Mouse (Mus musculus) intestine, embryonic 14.5 days (tissue): ENCODE results near the gene Unc13d. TPM values are rescaled to one million over a fixed set of nuclear protein-coding genes. Genes with fewer than 3 reads are reported as not detected.
"Not testable (repeated sequence)": the region's sequence is repeated elsewhere in the genome, so short reads cannot be mapped to it uniquely, and the experiment has no call there.

Experiments
- ATAC-seq: fragments of 200-750 bp; cut with Nextera tagmentation; replicated peaks from 2 replicates; pipeline ENCODE4 v1.8.0; 2017; ENCODE audit warnings: low read depth, moderate number of reproducible peaks, moderate TSS enrichment, moderate library complexity; ENCODE audit not compliant: low FRiP score, low TSS enrichment
- DNase-seq: peaks from one replicate; pipeline ENCODE4 v3.0.0-alpha.2; 2018; ENCODE audit warnings: low spot score
- H3K27ac ChIP-seq: fragments of 300-500 bp; sonication (generic); 2 replicates; pipeline ENCODE4 v1.5.1; 2014; ENCODE audit warnings: low read depth, mild to moderate bottlenecking, control low read depth
- H3K27me3 ChIP-seq: fragments of 300-500 bp; sonication (generic); replicated peaks from 2 replicates; pipeline ENCODE4 v1.6.1; 2014; ENCODE audit warnings: low read length, control low read depth; ENCODE audit not compliant: control insufficient read depth, insufficient read depth
- H3K36me3 ChIP-seq: fragments of 300-500 bp; sonication (generic); 2 replicates; pipeline ENCODE4 v1.6.1; 2014; ENCODE audit warnings: low read length, control low read depth; ENCODE audit not compliant: control insufficient read depth, insufficient read depth
- H3K4me1 ChIP-seq: fragments of 300-500 bp; sonication (generic); replicated peaks from 2 replicates; pipeline ENCODE4 v1.6.1; 2014; ENCODE audit warnings: low read length, control low read depth, mixed read lengths; ENCODE audit not compliant: control insufficient read depth, insufficient read depth
- H3K4me2 ChIP-seq: fragments of 300-500 bp; sonication (generic); 2 replicates; pipeline ENCODE4 v1.6.1; 2014; ENCODE audit warnings: low read length
- H3K4me3 ChIP-seq: fragments of 300-500 bp; sonication (generic); 2 replicates; pipeline ENCODE4 v1.5.1; 2014; ENCODE audit warnings: low read depth, low read length, control low read depth, mixed read lengths
- H3K9ac ChIP-seq: fragments of 300-500 bp; sonication (generic); 2 replicates; pipeline ENCODE4 v1.6.1; 2014; ENCODE audit warnings: mild to moderate bottlenecking, low read length
- H3K9me3 ChIP-seq: fragments of 300-500 bp; sonication (generic); 2 replicates; pipeline ENCODE4 v1.6.1; 2016; ENCODE audit warnings: low read length, control low read depth; ENCODE audit not compliant: control insufficient read depth
- WGBS: fragments of 180-500 bp; shearing (Covaris S2); extraction: QIAGEN DNeasy Blood & Tissue Kit; methylation state at CpG from one replicate; pipeline ENCODE4 v1.1.7; 2014; 5-methylcytosine and 5-hydroxymethylcytosine counted together
- polyA plus RNA-seq: library from polyadenylated mRNA; unstranded; fragments of >200 nt; fragmentation: Nextera tagmentation; extraction: Ambion mirVana; gene quantifications from 2 replicates; pipeline ENCODE4 v1.2.1, GENCODE M21; 2014

Gene Unc13d
- polyA plus RNA-seq, 1 experiment from 2014 or later = 3.5 TPM

GRCm38 (mm10) chr11:116021328-116022220, 56.2 kb downstream of the Unc13d start:
- Histone ChIP-seq H3K36me3 (peaks cover 20% of the 10 kb centered on the region), H3K4me3 (peak overlapping the region; percentile 42), H3K9me3 (no peaks in the 10 kb centered on the region), H3K9ac (no peak overlapping the region), H3K27ac (no peak overlapping the region), H3K27me3 (no peaks in the 10 kb centered on the region), H3K4me2 (peak overlapping the region; percentile 71), H3K4me1 (peaks cover 5% of the 10 kb centered on the region; the same call in 1 of the 2 replicates)
- WGBS = 72% methylated on average over 6 of the region's 6 CpGs
- DNase-seq (peak; percentile 67), ATAC-seq (no peak)

GRCm38 (mm10) chr11:116020519-116020922, 57.2 kb downstream of the Unc13d start:
- H3K27me3 ChIP-seq = no peaks in the 10 kb centered on the region
- H3K36me3 ChIP-seq = peaks cover 20% of the 10 kb centered on the region
- DNase-seq (peak; percentile 71), ATAC-seq (no peak)
- H3K9me3 ChIP-seq = no peaks in the 10 kb centered on the region
- peaks cover 5% of the 10 kb centered on the region; the same call in 1 of the 2 replicates for H3K4me1 ChIP-seq
- no peak overlapping the region for H3K27ac ChIP-seq
- WGBS = 51% methylated on average over 1 of the region's 1 CpGs
- no peak overlapping the region for H3K4me2 ChIP-seq
- no peak overlapping the region for H3K4me3 ChIP-seq
- no peak overlapping the region for H3K9ac ChIP-seq

- H3K9ac ChIP-seq = no peak overlapping the region
- H3K27ac ChIP-seq = no peak overlapping the region
- no peaks in the 10 kb centered on the region for H3K27me3 ChIP-seq
- DNase-seq (peak; percentile 81), ATAC-seq (no peak)
- 80% methylated on average over 2 of the region's 2 CpGs for WGBS
- no peaks in the 10 kb centered on the region for H3K9me3 ChIP-seq
- no peak overlapping the region for H3K4me3 ChIP-seq
- H3K36me3 ChIP-seq = peaks cover 20% of the 10 kb centered on the region
- no peak overlapping the region for H3K4me2 ChIP-seq
- peaks cover 5% of the 10 kb centered on the region; the same call in 1 of the 2 replicates for H3K4me1 ChIP-seq
Measured at GRCm38 (mm10) chr11:116019976-116020411, 57.8 kb downstream of the Unc13d start.

- Histone ChIP-seq H3K9me3 (no peaks in the 10 kb centered on the region), H3K4me3 (no peak overlapping the region), H3K27me3 (no peaks in the 10 kb centered on the region), H3K36me3 (peaks cover 20% of the 10 kb centered on the region), H3K4me2 (no peak overlapping the region), H3K4me1 (0 out of 2 replicates have a peak, but pooled peaks cover 5% of the 10 kb centered on the region), H3K27ac (no peak overlapping the region), H3K9ac (no peak overlapping the region)
- ATAC-seq = no peak
- peak; percentile 65 for DNase-seq
- 52% methylated on average over 1 of the region's 1 CpGs for WGBS
Measured at GRCm38 (mm10) chr11:116019360-116019791, 58.4 kb downstream of the Unc13d start.

GRCm38 (mm10) chr11:116018867-116019266, 58.9 kb downstream of the Unc13d start:
- WGBS = 90% methylated on average over 4 of the region's 4 CpGs
- not testable (repeated sequence) for ATAC-seq

GRCm38 (mm10) chr11:116018106-116018505, 59.7 kb downstream of the Unc13d start:
- WGBS = 29% methylated on average over 6 of the region's 6 CpGs

More at GRCm38 (mm10) chr11:116018867-116019266, 58.9 kb downstream of the Unc13d start:
- not testable (repeated sequence) for DNase-seq, H3K27ac ChIP-seq, H3K9me3 ChIP-seq, H3K9ac ChIP-seq, H3K27me3 ChIP-seq, H3K4me3 ChIP-seq, H3K4me1 ChIP-seq, H3K4me2 ChIP-seq
- peaks cover 20% of the 10 kb centered on the region for H3K36me3 ChIP-seq

GRCm38 (mm10) chr11:116014821-116015220, 62.9 kb downstream of the Unc13d start:
- 63% methylated on average over 8 of the region's 8 CpGs for WGBS
- Histone ChIP-seq H3K27me3 (no peaks in the 10 kb centered on the region), H3K9me3 (no peaks in the 10 kb centered on the region), H3K4me3 (no peak overlapping the region), H3K9ac (no peak overlapping the region), H3K4me1 (peaks cover 15% of the 10 kb centered on the region), H3K27ac (0 out of 2 replicates have a peak overlapping the region, but pooled peaks have one; percentile 6), H3K4me2 (no peak overlapping the region), H3K36me3 (0 out of 2 replicates have a peak, but pooled peaks cover 7% of the 10 kb centered on the region)
- ATAC-seq (no peak), DNase-seq (peak; percentile 49)

More at GRCm38 (mm10) chr11:116018106-116018505, 59.7 kb downstream of the Unc13d start:
- no peak overlapping the region for H3K4me3 ChIP-seq
- H3K4me1 ChIP-seq = 0 out of 2 replicates have a peak, but pooled peaks cover 5% of the 10 kb centered on the region
- H3K9me3 ChIP-seq = no peaks in the 10 kb centered on the region
- no peak overlapping the region for H3K27ac ChIP-seq
- no peaks in the 10 kb centered on the region for H3K27me3 ChIP-seq
- no peak overlapping the region for H3K4me2 ChIP-seq
- no peak overlapping the region for H3K9ac ChIP-seq
- DNase-seq = peak; percentile 66
- peaks cover 20% of the 10 kb centered on the region for H3K36me3 ChIP-seq
- ATAC-seq = no peak

GRCm38 (mm10) chr11:116012262-116012947, 65.4 kb downstream of the Unc13d start, which contains the start of gene Galk1:
Gene Galk1, minus strand, starts transcription at chr11:116012719.
- H3K27me3 ChIP-seq = no peaks in the 10 kb centered on the region
- peaks cover 15% of the 10 kb centered on the region for H3K4me1 ChIP-seq
- WGBS = under 1% methylated on average over 54 of the region's 55 CpGs
- peaks cover 29% of the 10 kb centered on the region for H3K36me3 ChIP-seq
- peak within 1 kb of the TSS; percentile 92 for H3K27ac ChIP-seq
- DNase-seq (peak; percentile 92), ATAC-seq (peak; percentile 90)
- H3K4me3 ChIP-seq = peak within 1 kb of the TSS; percentile 56
- peak within 1 kb of the TSS; percentile 76 for H3K9ac ChIP-seq
- peak within 1 kb of the TSS; percentile 67 for H3K4me2 ChIP-seq
- no peaks in the 10 kb centered on the region for H3K9me3 ChIP-seq
